Mouse (Mus musculus): Measurements from ENCODE around the gene Gm15557.
A peak's percentile ranks its signal among the peaks of the same experiment; 100 is the strongest.
"Not testable (repeated sequence)": the region's sequence is repeated elsewhere in the genome, so short reads cannot be mapped to it uniquely, and the experiment has no call there.

Gm15557 gene

DNA sequence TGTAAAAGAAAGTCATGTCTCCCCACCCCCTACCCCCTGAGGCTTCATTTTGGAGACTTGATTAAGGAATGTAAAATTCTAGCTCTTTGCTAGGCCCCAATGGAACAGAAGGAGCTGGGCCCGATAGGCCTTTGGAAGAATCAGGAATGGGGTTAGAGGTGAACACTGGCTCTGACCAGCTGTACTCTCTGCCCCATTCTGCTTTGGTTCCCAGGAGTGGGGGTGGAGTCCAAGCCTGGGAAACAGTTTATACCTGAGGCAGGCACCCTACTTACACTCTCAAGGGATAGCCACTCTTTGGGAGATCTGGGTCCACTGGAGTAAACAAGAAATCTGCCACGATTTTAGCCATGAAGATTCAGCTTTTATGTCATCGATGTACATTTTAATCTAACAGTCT is at the start of gene Gm15557:
Gene Gm15557, plus strand, starts transcription at position 48 of the 400 bp plus-strand sequence.
- no peak for DNase-seq

GRCm38 (mm10) chr2:155894307-155895045 is 46.1 kb upstream of the Gm15557 start:
- no peak for DNase-seq

DNA sequence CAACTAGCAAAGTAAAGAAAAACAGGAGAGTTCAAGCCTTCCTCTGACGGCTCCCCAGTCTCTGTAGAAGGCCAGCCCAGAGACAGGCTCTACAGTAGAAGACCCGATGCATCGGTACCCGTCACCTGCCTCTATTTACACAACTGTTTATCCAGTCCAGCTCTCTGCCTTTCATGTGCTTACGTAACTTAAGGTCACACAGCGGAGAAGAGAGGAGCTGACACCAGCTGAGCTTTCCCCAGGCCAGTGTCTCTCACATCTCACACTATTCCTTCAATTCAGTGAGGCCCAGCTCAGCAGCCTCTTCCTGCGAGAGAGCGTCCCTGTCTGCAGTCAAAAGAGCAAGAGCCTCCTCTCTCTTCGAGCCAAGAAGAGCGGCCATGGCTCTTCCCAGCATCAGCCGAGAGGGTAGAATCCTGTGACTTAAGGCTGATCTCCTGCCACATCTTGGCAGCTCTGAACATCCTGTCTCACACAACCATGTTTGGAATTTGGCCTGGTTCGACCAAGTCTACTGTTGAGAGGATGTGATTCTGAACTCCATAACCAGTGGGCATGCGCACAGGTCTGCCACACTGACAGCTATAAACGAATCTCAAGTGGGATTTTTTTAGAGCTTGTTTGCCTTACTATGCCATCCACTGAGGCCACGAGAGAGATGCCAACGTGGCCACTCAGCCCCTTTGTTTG is 45.3 kb upstream of the Gm15557 start:
- DNase-seq: no peak

DNA sequence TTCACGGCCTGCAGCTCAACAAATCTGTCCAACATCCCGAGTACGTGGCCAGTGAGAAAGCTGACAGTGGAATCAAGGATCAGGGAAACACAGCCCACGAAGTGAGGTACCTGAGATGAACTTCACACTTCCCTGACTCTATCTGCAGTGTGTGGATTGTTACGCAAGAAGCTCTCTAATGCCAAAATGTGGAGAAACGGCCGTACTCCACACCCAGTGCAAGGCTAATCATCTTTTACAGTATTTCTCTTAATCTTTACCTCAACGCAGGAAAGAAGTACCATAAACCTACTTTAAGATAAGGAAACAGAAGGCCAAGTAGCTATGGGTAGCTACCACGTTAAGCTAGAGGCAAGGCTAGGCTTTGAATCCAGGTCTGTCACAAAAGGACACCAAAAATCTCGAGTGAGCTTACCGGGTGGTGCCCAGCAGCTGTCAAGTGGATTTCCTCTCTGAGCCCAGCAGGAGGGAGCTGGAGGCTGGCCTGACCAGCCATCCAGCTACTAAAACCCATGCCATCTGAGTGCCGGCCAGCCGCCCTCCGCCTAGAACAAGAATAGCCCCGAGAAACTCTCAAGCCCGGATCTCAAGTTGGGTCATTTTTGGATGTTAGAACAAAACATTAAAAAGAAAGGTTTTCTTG is 37.4 kb upstream of the Gm15557 start:
- DNase-seq: no peak

DNA sequence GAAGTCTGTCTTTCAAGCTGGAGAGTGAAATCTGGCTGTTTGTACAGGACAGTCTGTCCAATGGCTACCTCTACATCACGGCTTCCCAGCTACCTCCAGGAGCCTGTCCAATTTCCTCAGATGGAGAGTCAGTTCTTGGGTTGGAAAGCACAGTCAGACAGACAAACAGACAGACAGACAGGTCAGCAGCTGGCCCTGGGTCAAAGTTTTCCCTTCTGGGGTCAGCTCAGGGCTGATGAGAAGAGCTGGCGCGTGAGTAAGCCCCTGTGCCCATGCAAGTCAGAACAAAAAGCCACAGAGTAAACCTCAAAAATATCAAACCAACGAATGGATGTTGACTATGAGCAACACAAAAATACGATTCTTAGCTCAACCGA is 36.9 kb upstream of the Gm15557 start:
- DNase-seq: no peak

DNA sequence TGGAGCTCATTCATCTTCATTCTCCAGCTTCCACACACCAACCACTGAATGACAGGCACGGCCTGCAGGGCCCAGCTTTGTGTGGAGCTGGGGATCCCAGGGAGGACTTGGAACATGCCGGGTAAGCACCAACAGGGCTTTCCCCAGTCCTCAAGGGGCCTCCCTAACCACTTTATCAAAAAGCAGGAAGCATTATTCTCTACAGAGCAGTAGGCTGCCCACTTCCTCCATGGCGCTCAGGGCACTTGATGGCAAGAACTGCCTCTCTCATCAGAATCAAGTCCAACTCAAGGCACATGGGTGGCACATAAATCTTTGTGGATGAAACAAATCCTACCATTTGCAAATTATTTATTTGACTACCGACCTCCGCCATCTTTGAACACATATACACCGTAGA is 25.8 kb upstream of the Gm15557 start:
- DNase-seq: no peak

DNA sequence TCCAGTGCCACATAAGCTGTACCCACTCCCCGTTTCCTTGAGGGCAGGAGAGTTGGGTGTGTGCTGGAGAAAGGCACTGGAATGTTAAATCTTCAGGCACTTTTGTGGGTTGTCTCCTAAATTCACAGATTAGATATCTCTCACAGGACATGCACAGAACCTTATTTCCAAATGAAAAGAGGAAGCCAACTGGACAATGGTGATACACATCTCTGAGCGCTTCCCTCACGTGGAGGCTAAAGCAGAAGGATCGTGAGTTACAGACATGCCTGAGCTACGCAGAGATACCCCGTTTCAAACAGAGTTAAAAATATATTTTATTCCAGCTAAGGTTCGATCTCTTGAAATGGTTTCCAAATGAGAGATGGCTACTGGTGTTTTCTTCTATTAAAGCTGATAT is 17.4 kb upstream of the Gm15557 start:
- DNase-seq: no peak

DNA sequence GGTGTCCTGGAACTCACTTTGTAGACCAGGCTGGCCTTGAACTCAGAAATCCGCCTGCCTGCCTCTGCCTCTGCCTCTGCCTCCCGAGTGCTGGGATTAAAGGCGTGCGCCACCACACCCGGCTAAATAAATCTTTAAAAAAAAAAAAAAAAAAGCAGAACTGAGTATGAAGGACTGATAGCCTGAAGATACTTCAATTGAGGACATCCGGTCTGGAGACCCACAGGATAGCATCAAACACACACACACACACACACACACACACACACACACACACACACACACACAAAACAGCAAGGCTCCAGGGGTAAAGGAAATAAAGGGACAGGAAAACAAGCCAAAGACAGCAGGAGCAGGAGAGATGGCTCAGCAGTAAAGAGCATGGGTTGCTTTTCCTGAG is 15.3 kb upstream of the Gm15557 start:
- not testable (repeated sequence) for DNase-seq

DNA sequence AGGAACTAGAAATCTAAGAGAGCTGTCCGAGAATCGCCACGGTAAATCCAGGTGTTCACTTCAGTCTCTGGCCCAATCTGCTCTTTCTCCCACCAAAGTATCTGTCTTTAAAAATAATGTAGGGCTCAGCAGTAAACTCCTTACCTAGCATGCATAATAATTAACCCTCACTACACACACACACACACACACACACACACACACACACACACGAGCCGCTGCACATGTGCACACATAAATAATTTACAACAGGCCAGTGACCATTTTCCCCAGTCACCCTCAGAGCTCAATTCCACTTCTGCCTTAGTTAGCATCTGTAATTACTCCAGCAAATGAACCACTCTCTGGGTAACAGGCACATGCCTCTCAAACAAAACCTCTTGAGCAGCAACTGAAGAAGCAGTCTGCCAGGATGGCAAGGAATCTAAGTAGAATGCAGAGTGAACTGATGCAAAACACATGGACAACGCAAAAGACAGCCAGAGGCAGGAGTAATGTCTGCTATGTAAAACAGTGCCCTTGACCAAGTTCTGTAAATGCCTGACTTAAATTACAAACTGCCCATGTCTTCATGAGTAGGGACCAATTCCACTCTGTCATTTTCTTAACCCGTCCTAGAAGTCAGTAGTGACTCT is 11.7 kb upstream of the Gm15557 start:
- no peak for DNase-seq

GRCm38 (mm10) chr2:155929531-155930442 is 10.7 kb upstream of the Gm15557 start, which contains the start of gene Uqcc1:
Uqcc1 (minus strand) TSS chr2:155930310.
- peak; percentile 92 for DNase-seq

DNA sequence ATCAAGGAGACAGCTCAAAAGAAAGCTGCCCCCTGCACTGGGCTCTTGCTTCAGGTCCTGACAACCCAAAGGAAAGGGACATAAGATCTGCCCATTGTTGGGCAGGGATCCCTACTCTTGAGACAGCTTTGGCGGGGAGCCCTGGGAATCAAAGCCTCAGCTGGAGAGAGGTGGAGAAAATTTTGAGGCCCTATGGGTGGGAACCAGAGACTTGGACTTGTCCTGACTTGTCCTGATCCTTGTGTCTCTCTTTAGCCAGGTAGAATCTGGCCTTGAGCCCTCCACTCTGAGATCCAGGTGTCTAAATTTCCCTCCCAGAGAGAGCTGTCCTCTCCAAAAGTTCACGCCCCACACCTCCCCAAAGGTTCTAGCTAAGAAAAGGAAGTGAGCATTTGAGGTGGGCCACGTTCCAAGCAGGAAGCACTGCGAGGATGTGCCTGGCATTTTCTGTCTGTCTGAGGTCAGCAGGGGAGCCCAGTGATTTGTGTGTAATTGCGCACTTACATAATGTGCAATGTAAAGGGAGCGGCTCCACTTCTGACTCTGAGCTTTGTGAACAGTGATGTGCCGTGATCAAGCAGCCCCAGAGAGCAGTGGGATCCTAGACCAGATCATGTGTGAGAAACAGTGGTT is 515 bp upstream of the Gm15557 start:
- DNase-seq: no peak

DNA sequence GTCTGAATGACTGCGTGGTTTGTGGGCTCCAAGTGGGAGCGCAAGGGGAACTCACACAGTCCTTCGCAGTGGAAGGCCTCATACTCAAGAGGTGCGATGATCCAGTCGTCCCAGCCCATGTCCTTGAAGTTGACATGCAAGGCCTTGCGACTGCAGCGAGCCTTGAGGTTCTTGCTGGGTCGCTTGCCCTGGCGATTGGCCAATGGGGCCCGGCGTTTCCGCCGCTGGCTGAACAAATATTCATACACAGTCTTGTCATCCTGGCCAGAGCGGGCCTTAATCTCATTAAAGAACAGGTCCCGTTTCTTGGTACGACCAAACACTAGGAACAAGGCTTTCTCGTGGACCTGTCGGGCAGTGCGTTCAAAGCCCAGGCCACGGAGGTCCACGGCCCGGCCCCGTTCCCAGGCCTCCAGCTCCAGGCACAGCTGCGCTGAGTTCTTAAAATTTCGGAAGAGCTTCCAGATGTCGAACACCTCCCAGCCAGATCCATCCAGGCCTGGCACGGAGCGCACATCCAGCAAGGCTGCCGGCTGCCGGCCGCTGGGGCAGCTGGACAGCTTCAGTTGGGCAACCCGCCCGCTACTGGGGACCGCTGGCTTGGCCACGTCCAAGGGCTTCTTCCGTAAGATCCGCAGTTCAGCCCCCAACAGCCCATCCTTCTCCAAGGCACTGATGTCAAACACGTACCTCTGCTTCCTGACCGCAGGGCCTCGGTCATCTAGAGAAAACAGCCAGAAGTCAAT is 1.3 kb downstream of the Gm15557 start:
- no peak for DNase-seq

DNA sequence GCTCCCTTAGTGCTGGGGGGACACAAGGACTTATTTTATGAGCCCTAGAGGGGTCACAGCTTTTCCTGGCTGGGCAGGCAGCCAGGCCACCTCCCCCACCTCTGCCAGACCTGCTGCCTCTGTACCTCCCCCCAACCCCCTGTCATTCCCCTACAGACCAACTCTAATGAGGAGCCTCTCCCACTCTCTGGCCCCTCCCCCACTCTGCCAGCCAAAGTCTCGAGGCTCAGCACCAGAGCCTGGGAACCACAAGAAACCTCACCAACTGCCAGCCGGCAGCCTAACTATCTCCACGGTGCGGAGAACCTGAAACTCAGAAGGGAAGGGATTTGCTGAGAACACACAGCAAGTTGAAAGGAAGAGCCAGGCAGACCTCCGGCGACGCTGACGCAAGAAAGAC is 2.9 kb downstream of the Gm15557 start:
- no peak for DNase-seq

DNA sequence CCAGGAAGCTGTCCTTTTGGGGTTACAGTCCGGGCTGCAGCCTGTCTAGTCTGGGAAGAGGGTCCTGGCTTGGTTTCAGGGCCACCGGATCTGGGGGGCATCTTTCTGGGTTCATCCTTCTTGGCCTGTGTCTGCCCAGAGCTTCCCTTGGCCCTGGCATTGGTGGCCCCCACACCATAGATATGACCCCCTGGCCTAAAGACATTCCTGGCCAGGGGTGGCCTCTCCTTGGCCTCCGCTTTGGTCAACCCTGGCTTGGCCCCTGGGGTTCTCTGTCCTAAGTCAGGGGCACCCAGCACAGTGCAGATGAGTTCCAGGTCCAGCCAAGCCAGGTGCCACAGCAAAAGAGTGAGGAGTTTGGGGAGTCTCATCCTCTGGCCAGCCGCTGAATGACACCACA is 4.2 kb downstream of the Gm15557 start:
- no peak for DNase-seq

- DNase-seq: no peak
Measured at GRCm38 (mm10) chr2:155945124-155945523, 4.6 kb downstream of the Gm15557 start, which contains the start of gene Gdf5. Gdf5 (minus strand) TSS chr2:155945367.

- DNase-seq: no peak
Measured at GRCm38 (mm10) chr2:155945580-155945979, 5.1 kb downstream of the Gm15557 start.

- peak; percentile 70 for DNase-seq
Measured at GRCm38 (mm10) chr2:155946069-155946468, 5.5 kb downstream of the Gm15557 start.

DNA sequence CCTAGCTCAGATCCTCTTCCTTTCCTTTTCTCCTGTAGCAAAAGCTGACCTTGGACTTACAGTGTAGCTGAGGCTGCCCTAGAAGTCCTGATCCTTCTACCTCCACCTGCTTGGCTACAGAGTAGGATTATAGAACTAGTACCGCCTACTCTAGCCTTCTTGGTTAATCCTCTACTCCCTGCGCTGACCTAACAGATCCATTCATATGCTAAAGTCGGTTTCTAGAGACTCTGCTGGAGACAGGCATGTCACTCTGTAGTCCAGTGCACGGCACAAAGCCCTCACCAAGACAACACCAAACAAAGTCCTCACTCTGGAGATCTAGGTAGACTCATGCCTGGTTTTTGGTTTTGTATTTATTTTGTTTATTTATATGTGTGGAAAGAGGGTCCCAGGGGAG is 6.0 kb downstream of the Gm15557 start:
- DNase-seq: no peak

DNA sequence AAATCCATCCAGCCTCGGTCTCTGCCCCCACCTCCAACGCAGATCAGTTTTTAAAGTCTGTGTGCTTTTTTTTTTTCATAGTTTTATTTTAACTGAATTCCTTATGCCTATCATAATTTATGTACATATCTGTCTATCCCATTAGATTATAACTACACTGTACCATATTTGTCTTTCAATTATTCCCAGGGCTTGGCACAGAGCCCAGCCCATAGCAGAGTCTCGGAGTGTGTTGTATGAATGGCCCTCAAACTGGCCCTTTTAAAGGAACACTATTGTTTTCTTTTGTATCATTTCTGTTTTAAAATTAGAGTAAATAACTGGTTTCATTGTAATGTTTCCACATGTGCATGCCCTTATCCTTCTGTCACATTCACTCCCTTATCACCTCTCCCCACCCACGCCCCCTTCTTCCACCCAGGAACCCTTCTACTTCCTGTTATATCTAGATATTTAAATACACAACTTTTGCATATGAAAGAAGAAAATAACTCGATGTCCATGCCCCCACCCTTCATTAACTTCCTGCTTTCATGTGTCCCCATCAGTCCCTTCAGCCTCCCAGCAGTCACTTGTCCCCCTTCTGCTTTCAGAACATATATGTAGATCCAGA is 7.0 kb downstream of the Gm15557 start:
- DNase-seq: no peak

DNA sequence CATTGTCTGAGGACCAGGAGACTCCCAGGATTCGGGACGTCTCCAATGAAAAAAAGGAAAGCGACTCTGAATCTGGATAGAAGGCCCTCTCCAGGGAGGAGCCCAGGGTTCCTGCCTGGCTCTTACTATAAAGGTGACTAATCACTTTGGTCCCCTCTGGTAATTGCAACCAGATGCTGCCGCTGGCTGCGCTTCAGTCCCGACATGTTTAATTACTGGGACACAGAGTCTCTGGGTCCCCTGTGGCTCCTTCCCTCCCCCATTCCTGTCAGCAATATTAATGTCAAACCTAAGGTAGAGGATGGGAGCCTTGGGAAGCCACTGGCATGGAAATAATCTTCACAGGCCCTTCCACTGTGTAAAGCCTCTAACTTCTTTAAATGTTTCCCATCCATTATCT is 8.8 kb downstream of the Gm15557 start:
- DNase-seq: no peak

DNA sequence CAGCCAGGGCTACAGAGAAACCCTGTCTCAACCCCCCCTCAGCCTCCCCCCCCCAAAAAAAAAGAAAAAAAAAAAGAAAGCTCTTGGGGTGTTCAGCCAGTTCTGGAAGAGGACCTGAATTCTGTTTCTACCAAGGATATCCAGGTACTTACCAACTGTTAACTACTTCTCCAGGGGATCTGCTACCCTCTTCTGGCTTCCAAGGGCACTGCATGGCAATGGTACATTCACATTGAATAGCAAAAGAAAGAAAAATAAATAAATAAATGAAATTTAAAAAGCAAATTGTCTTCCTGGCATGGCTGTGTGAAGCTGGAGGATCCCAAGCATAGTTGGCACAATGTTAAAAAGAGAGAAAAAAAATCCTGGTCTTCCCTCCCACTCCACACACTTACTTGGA is 11.5 kb downstream of the Gm15557 start:
- peak; percentile 60 for DNase-seq
